Mouse (Mus musculus) cerebellum, adult 2 months (tissue): ENCODE data around the gene Gpi1.
"Not testable (repeated sequence)": the region's sequence is repeated elsewhere in the genome, so short reads cannot be mapped to it uniquely, and the experiment has no call there.

Source experiments
- CTCF ChIP-seq: fragments of 200-500 bp; IDR thresholded peaks from 2 replicates; pipeline ENCODE4 v1.5.1; 2011; ENCODE audit warnings: low read depth, mild to moderate bottlenecking, control low read depth, low read length, moderate library complexity, borderline replicate concordance; ENCODE audit not compliant: insufficient read depth
- POLR2A ChIP-seq: fragments of 200-500 bp; IDR thresholded peaks from 2 replicates; pipeline ENCODE4 v1.6.1; 2011; ENCODE audit warnings: low read length, control low read depth, borderline replicate concordance; ENCODE audit not compliant: insufficient read depth

DNA sequence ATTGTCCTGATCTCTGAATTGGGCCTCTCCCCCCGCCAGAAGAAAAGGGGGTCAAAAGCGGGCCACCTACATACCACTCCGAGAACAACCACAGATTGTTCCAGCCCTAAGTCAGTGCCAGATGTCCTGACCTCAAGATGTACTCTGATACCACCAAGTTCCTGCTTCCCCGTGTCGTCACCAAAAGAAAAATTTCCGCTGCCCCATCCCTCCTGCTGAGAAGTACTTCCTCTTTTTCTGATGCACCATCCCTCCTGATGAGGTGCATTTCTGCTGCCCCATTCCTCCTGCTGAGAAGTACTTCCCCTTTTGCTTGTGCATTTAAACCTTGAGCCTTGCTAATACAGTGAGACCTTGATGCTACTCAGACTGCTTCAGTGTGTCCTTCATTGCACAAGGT is 53.9 kb downstream of the Gpi1 start:
- not testable (repeated sequence) for TF ChIP-seq CTCF, POLR2A
